Mouse (Mus musculus): ENCODE results near the gene Gm20388.
A peak's percentile ranks its signal among the peaks of the same experiment; 100 is the strongest.

Gm20388 gene

DNA sequence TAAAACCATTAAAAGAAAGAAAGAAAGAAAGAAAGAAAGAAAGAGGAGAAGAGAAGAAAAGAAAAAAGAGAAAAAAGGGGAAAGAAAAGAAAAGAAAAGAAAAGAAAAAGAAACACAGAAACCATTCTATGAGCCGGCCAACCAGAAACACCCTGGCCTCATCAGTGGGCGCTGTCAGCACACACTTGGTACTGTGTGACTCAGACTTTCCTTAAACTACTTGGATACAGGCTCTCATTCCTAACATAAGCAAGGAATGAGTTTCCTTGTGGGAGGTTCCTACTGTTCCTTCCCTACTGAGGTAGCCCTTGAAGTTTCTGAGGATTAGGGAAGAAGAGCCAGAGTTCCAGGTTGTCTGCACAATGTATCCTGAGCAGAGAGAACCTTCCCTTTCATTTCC lies 3420.7 kb downstream of the Gm20388 start:
- peak; percentile 83 for DNase-seq (ENCODE audit: low spot score)

DNA sequence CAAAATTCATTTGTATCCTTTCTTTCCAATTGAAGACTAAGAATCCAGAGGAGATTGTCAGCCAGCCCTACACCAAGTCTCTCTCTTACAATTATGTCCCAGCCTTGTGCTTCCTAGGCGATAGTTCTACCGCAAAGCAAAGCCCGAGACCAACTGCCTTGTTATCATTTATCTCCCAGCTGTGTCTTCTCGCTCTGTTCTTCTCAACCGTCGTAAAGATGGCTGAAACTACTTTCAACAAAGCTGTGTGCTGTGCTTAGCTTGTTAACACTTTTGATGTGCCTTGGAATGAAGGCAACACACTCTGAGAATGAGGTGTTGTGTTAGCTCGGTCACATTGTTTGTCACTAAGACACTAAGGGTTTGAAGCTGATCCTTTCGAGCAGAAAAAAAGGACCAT lies 3421.2 kb downstream of the Gm20388 start:
- no peak for DNase-seq (ENCODE audit: low spot score)

DNA sequence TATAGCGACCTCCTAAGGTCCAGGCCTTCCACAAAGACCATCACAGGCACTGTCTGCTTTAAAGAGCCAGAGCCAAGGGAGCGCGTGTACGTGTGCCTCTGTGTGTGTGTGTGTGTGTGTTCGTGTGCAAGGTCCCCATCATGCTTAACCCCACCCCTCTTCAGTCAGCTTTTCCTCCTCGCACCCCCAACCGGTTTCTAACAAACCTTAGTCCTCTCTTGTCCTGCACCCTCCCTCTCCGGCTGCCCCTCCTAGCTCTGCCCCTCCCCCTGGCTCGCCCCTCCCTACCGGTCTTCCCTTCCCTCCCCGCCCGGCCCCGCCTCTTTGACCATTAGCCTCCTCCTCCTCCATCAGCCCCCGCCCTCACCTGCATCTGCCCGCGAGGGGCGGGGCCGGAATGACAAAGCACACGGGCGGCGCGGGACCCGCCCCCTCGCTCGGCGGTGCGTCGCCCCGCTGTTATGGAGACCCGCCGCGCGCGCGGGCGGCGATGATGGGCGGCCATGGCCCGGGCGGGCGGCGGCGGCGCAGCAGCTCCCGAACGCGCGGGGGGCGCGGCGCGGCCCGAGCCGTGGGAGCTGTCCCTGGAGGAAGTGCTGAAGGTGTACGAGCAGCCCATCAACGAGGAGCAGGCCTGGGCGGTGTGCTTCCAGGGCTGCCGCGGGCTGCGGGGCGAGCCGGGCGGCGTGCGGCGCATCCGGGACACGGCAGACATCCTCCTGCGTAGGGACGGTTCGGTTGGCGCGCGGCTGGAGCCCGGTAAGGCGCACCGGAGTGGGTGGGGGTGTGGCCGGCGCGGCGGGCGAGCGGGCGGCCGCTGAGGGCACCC lies 3421.8 kb downstream of the Gm20388 start, which contains the start of gene Spire2:
Gene Spire2, plus strand, starts transcription at position 452 of the 829 bp plus-strand sequence.
- peak; percentile 96 for DNase-seq (ENCODE audit: low spot score)

DNA sequence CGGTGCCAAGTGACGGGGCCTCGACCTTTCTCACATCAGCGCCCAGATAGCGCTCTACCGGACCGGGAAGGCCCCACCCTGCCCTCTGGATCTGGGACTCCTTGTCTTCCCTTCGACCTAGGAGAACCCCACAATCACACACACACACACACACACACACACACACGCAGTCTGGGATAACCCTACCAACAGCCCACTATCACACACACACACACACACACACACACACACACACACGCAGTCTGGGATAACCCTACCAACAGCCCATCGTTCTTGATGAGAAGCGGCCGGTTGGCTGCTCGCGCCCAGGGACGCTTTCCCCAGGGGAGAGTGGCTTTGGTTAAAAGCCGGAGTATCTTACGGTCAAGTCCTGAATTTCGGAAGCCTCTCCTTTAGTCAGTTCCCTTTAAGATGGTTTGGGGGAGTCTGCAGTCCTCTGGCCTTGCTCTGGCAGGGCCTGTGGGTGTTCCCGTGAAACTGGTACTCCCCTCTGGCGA lies 3422.5 kb downstream of the Gm20388 start:
- DNase-seq (ENCODE audit: low spot score): peak; percentile 75

DNA sequence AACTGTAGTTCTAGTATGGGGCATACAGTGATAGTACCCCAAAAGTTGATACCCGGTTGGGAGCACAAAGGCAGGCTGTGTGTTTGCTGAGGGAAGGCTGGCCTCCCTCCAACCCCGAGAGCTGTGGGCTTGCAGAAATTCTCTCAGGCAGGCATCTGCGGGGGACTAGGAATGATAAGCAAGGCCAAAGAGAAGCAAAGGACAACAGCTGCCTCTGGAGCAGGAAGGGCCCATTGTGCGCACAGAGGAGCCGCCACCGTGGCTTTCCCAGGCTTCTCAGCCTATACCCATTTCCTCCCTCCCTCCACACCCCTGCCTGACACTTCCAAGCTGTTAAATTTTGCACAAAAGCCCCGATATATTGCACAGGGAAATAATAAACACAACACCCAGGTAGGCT lies 3423.2 kb downstream of the Gm20388 start:
- DNase-seq (ENCODE audit: low spot score): peak; percentile 41

DNA sequence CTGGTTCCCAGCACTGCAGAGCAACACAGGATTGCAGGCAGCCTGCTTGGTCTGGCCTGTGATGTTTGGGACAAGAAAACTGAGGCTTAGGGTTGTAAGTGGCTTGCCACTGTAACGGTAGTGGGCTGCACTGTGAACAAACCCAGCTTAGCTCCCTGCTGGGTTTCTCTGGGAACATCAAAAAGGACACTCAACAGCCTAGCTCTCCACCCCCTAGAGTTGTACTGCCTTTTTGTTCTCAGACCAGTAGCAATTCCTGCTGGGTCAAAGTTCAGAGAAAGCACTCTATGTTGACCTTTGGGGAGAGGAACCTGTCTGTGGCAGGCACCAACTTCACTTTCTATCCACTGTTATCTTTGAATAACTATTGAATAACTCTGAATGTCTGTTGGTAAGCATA lies 3423.8 kb downstream of the Gm20388 start:
- DNase-seq (ENCODE audit: low spot score): no peak

DNA sequence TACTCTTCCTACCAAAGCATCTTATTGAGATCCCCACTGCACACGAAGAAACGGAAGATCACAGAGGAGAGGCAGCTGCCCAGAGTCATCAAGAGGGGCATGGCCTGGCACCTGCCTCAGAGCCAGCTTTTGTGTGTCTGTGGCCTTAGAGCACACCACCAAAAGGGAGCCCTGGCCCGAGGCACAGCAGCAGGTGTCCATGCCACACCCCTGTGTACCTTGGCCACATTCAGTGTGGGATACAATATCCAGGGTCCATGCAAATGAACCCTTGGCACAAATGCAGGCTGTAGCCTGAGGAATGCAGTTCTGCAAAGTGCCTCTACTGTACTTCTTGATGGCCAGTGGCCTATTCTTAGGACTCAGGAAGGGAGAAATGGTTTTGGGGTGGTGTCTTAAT lies 3426.8 kb downstream of the Gm20388 start:
- no peak for DNase-seq (ENCODE audit: low spot score)

DNA sequence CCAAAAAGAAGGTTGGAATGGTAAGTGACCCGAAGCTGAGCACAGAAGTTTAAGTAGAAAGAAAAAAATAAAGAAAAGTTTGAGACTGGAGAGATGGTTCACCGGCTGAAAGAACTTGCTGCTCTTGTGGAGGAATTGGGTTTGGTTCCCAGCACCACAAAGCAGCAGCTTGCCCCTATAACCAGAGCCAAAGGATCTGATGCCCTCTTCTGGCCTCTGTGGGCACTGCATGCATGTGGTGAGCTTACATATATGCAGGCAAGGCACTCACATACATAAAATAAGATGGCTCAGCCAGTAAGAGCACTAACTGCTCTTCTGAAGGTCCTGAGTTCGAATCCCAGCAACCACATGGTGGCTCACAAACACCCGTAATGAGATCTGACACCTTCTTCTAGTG lies 3429.4 kb downstream of the Gm20388 start:
- DNase-seq (ENCODE audit: low spot score): no peak

DNA sequence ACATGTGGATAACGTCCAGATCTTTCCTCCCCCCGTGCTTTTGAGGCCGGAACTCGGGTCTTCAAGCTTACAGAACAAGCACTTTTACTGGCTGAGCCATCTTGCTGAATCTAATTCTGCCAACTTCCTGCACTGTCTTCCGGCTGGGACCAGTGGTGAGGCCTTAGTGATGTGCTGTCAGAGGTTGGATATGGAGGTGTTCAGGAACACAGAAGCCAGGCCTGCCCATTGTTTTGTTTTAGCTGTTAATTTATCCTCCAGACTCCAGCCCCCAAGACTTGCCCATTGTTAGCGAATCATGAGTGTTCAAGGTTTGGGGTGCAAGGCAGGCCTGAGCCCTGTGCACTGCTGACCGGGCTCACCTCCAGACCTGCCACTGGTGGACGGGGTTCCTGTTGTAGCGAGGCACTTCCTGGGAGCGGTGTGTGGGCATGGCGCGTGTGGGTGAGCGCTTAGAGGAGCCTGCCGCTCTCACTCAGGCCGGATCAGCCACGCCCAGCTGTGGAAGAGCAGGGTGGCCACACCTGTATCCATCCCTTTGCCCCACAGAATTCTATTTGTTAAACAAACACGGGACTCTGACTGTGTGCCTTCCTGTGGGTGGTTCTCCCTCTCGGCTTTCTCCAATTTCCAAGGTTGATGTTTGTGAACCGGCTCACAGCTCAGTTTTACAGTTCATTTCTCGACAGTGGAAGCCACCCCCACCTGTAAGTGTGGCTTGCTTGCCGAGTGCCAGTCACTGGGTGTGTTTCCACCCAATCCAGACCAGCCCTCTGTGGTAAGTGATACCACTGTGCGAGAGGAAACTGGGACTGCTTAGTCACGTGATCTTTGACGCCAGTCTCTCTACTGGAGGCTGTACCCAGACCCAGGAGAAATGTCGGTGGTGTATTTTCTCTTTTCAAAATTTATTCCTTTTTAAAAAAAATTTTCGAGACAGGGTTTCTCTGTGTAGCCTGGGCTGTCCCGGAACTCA lies 3430.7 kb downstream of the Gm20388 start:
- DNase-seq (ENCODE audit: low spot score): no peak

DNA sequence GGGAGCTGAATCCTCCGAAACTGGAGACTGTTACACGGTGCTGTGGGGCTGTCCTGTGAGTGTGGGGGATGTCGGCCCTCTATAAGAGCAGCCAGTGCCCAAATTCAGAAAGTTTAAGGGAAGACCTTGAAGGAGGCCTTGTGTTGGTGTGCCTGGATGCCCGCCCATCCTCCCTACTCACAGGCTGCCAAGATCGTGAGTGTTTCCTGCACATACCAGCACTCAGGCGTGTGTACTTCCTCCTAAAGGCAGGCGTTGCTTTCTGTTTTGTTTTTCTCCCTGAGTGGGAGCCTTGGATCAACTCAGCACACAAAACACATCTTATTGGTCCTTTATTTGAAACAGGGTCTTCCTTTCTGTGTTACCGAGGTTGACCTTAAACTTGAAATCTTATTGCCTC lies 3431.6 kb downstream of the Gm20388 start:
- no peak for DNase-seq (ENCODE audit: low spot score)

DNA sequence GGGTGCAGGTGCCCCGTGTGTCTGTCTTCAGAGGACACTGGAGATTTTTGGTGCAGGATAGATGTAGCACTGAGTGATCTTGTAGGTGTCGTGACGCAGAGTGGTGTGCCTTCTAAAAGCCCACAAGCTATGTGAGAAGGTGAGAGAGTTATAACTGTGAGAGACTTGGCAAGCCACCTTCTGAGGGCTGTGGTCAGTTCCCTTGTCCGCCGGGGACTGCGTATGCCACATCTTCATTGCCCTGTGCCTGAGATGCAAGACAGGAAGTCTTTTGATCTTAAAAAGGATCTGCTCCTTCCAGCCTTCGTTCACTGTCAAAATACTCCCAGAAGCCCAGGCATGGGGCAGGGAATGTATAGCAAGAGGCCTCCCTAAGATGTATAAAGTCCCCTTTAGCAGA lies 3432.3 kb downstream of the Gm20388 start:
- no peak for DNase-seq (ENCODE audit: low spot score)

DNA sequence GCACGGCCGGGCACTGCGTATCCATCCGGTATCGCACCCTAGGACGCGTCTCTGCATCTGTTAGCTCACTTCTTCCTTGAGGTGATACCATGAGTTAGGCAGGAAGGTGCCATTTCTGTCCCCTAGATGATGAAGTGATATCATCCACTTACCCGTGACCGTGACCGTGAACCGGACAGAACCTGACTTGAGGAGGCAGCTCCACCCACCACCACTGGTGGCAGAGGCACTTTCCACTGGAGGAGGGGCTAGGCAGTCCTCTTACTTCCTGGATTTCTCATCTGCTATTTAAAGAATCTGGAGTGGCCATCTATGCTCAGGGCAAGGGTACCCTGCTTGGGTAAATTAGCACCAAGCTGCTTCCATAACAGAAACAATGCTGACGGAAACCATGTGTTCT lies 3432.8 kb downstream of the Gm20388 start:
- DNase-seq (ENCODE audit: low spot score): no peak

DNA sequence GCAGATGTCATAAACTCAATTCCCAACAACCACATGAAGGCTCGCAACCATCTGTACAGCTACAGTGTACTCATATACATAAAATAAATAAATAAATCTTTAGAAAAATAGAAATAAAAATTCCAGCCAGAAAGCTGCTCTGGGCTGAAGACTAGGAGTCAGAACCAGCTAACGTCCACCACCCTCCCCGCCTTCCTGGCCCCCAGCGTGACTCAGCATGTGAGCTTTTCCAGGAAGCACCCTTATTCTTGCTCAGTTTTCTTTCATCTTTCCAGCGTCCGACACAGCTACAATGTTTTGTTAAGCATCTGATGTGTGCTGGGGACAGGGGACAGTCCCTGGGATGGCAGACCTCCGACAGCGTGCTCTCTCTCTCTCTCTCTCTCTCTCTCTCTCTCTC lies 3434.5 kb downstream of the Gm20388 start:
- DNase-seq (ENCODE audit: low spot score): no peak

DNA sequence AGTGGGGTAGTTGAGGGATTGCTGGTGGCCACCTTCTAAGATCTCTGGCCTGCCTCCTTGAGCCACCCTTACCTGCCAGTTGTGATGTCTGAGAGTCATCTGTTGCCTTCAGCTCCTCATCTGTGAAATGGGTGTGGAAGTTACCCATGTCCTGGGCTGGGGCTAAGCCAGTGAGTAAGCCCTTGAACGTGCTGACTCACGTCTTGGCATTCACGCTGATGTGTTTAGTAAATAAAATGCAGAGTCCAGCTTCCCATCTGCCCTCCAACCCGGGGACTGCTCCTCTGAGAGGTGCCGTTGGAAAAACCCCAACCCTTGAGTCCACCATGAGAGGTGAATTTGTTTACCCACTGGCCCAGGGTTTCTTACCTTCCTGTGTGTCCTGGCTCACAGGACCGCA lies 3435.2 kb downstream of the Gm20388 start:
- no peak for DNase-seq (ENCODE audit: low spot score)

DNA sequence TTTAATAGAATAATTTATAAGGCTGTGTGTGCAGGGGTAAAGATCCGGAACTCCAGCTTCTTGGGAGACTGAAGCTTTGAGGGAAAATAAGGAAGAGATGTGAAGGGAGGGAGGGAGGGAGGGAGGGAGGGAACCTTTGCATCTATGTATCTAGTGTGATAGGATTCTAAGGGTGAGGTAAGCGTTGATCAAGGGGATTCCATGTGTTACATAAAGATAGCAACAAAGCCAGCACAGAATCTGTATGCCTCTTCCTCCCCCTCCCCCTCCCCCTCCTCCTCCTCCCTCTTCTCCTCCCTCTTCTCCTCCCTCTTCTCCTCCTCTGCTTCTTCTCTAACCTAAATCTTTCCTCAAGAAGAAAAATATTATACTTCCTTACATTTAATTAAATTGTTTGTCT lies 3436.7 kb downstream of the Gm20388 start:
- no peak for DNase-seq (ENCODE audit: low spot score)

DNA sequence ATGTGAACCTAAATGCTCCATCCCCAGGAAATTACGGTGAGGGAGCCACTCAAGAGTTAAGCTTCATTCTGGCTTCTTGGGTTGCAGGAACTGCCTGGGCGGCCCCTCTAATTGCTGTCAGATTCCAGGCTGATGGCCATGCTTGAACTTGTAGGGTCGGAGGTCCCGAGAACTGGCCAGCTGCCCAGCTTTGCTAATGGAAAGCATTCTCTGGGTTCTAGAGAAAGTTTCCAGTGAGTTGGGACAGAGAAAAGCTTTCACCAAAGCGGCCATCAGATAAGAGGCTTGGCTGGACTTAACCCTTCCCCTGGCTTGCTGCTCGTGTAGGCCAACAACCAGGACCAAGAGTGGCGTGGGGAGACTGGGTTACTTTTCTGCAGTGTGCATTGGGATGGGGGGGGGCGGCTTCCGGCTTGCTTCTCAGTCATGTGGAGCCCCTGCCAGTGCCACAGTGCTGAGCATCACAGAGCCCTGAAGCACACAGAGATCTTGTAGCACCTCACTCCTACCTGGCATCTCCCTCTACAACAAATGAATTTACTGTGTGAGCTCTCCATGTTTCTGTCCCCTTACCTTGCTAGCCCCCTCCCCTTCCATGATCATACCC lies 3437.7 kb downstream of the Gm20388 start:
- peak; percentile 64 for DNase-seq (ENCODE audit: low spot score)

DNA sequence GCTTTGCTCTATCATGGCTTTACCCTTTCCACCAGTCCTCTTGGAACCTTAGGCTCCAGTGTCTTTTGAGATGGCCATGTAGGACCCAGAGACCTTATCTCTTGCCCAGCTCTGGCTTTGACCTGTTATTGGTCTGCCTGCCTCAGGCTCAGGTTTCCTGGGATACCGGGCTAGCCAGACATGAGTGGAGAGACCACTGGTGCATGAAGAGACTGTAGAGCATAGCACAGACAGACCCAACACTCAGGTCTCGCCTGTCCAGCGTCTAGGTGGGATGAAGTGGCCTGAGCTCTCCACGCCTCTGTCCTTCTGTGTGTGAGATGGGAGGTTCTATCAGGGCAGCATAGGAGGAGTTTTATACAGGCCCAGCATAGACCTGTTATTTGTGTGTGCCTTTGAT lies 3438.4 kb downstream of the Gm20388 start:
- no peak for DNase-seq (ENCODE audit: low spot score)

DNA sequence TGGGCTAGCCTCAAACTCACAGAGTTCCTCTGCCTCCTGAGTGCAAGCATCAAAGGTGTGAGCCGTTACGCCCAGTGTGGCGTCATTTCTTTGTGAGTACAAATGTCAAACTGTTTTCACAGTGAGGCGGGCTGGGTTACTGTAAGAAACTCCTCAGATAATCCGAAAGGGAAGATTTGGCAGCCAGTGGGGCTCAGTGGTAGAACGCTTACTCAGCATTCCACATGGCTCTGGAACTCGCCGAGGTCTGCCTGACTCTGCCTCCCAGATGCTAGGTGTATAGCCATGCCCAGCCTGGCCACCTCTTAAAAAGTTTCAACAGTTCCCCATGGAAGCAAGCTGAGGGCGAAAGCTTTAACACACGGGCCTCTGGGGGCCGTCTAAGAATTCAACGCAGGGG lies 3441.5 kb downstream of the Gm20388 start:
- no peak for DNase-seq (ENCODE audit: low spot score)

DNA sequence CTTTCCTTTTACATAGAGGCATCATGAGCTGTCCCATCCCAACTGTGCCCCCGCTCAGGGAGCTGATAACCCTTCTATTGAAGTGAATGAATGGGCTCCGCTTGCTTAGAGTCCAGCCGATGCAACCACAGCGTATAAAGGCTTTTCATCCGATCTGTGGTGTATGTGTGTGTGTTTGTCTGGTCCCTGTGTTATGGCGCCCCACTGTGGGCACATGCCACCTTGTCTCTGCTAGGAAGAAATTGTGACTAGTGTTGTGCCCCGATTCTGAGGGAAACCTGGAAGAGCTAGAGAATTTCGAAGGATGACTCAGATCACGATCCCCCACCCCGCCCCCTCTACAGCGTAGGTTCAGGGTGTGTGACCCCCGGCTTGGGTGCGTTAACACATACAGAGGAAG lies 3442.1 kb downstream of the Gm20388 start:
- peak; percentile 63 for DNase-seq (ENCODE audit: low spot score)

DNA sequence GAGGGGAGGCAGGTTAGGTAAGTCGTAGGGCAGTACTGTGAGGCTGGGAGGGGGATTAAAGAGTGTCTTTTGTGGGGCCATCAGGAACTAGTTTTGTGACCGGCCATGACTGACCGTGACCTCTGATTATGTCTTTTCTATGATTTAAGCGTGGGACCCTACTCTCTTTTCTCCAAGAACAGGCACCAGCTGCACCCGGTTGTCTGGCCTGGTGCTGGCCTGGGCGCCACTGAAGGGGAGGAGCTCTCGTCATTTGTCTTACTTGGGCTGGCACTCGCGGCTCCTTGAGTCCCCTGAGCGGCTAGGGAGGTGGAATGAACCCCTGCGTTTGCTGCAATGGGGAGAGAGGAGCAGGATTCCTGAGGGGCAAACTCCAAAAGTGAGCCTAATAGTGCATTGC lies 3442.6 kb downstream of the Gm20388 start:
- no peak for DNase-seq (ENCODE audit: low spot score)

DNA sequence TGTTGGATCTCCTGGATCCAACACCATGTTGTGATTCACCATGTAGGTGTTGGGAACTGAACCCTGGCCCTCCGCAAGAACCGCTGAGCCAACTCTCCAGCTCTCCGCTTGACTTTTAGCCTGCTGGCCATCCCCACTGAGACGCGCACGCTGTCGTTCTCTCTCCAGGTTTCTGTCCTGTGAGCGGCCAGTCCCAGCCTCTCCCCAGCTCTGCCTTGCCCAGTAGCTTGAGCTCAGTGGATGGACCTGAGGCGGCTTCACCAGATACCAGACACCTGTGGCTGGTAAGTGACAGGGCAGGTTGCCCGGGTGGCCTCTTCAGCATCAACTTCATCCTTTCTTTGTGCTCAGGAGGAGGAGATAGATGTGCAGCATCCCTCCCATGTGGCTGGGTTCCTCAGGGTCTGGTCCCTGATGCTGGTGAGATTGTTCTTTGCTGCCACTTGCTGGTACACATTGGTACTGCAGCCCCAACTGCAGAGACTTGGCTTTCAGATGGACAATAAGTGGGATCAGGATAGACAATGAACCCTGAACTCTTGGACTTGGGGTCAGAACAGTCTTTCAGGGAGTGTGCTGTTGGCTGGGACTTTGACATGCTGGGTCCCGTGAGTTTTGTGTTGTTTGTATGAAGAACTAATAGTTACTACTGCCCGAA lies 3450.6 kb downstream of the Gm20388 start:
- peak; percentile 90 for DNase-seq (ENCODE audit: low spot score)

Measured in MN1 (cell line).